Mouse (Mus musculus) left cerebral cortex, adult 6 months (tissue): ENCODE results near the gene Lrrc3c. TPM values are rescaled to one million over a fixed set of nuclear protein-coding genes. Genes with fewer than 3 reads are reported as not detected.

Experiments
- long read RNA-seq, 2 experiments: library from polyadenylated mRNA; unstranded; transcript quantifications; one replicate each; pipeline ENCODE4 v2.0.0; 2019 to 2020
- polyA plus RNA-seq: library from polyadenylated mRNA; unstranded; fragments of <200 nt; fragmentation: Nextera tagmentation; gene quantifications from 2 replicates; pipeline ENCODE4 v1.2.3, GENCODE M21; 2021

Gene Lrrc3c
- not detected in 2 replicates for polyA plus RNA-seq
- long read RNA-seq, experiment 1, result 0 reads
- long read RNA-seq, experiment 2, result 0 reads

GRCm38 (mm10) chr11:98597991-98598390 is at the start of gene Lrrc3c:
Lrrc3c (plus strand) TSS chr11:98598291.

GRCm38 (mm10) chr11:98550975-98551828 is 46.9 kb upstream of the Lrrc3c start, which contains the start of gene Zpbp2:
Zpbp2 (plus strand) TSS chr11:98551097.

GRCm38 (mm10) chr11:98586892-98587563 is 11.1 kb upstream of the Lrrc3c start, which contains the start of gene Ormdl3:
Ormdl3 (minus strand) TSS chr11:98587368.

GRCm38 (mm10) chr11:98625611-98626410 is 27.7 kb downstream of the Lrrc3c start, which contains the start of the genes Gm12355 and Gsdma3:
Gm12355 (minus strand) TSS chr11:98625661.
Gsdma3 (plus strand) TSS chr11:98626360.

GRCm38 (mm10) chr11:98646459-98646858 is 48.4 kb downstream of the Lrrc3c start, which contains the start of gene Gsdma2:
Gsdma2 (plus strand) TSS chr11:98646759.

Other genes with a start within 250 kb of the Lrrc3c start
- gene Ppp1r1b, start 249.9 kb upstream of the Lrrc3c start, polyA plus RNA-seq, result 207 and 248 TPM in 2 replicates
- 39.7 and 45.4 TPM in 2 replicates for gene Stard3, start 239.9 kb upstream of the Lrrc3c start, polyA plus RNA-seq
- 10.8 and 18.4 TPM in 2 replicates for gene Tcap, start 214.5 kb upstream of the Lrrc3c start, polyA plus RNA-seq
- gene Pnmt, start 211.8 kb upstream of the Lrrc3c start, polyA plus RNA-seq, result 0.17 and 0.50 TPM in 2 replicates
- gene Pgap3, start 197.8 kb upstream of the Lrrc3c start, polyA plus RNA-seq, result 0.92 and 4.4 TPM in 2 replicates
- 1.1 and 1.3 TPM in 2 replicates for gene Erbb2, start 185.8 kb upstream of the Lrrc3c start, polyA plus RNA-seq
- gene Mien1, start 159.3 kb upstream of the Lrrc3c start, polyA plus RNA-seq, result 279 and 288 TPM in 2 replicates
- gene Grb7, start 151.9 kb upstream of the Lrrc3c start, polyA plus RNA-seq, result 1.4 and 1.7 TPM in 2 replicates
- 0.73 and 1.6 TPM in 2 replicates for gene Ikzf3, start 52.3 kb upstream of the Lrrc3c start, polyA plus RNA-seq
- gene Zpbp2, start 47.2 kb upstream of the Lrrc3c start, polyA plus RNA-seq, result not detected in 2 replicates
- gene Ormdl3, start 10.9 kb upstream of the Lrrc3c start, polyA plus RNA-seq, result 18.2 and 19.1 TPM in 2 replicates
- gene Gm12355, start 27.4 kb downstream of the Lrrc3c start, polyA plus RNA-seq, result 0.30 and 1.2 TPM in 2 replicates
- not detected in 2 replicates for gene Gsdma3, start 28.1 kb downstream of the Lrrc3c start, polyA plus RNA-seq
- gene Gsdma2, start 48.5 kb downstream of the Lrrc3c start, polyA plus RNA-seq, result not detected in 2 replicates
- gene Gsdma, start 66.1 kb downstream of the Lrrc3c start, polyA plus RNA-seq, result not detected in 2 replicates
- gene Psmd3, start 84.3 kb downstream of the Lrrc3c start, polyA plus RNA-seq, result 73.9 and 75.5 TPM in 2 replicates
- gene Csf3, start 103.0 kb downstream of the Lrrc3c start, polyA plus RNA-seq, result not detected in 2 replicates
- gene Med24, start 131.1 kb downstream of the Lrrc3c start, polyA plus RNA-seq, result 23.9 and 29.3 TPM in 2 replicates
- 112 and 113 TPM in 2 replicates for gene Thra, start 142.3 kb downstream of the Lrrc3c start, polyA plus RNA-seq
- gene Nr1d1, start 177.0 kb downstream of the Lrrc3c start, polyA plus RNA-seq, result 51.2 and 77.4 TPM in 2 replicates
- 14.8 and 16.6 TPM in 2 replicates for gene Msl1, start 197.2 kb downstream of the Lrrc3c start, polyA plus RNA-seq
- 4.9 and 15.5 TPM in 2 replicates for gene Casc3, start 206.6 kb downstream of the Lrrc3c start, polyA plus RNA-seq
- 9.0 and 16.2 TPM in 2 replicates for gene Rapgefl1, start 238.5 kb downstream of the Lrrc3c start, polyA plus RNA-seq